Mouse (Mus musculus): ENCODE measurements around the gene Vsnl1. TPM values are rescaled to one million over a fixed set of nuclear protein-coding genes. Genes with fewer than 3 reads are reported as not detected.

The Vsnl1 gene
- polyA plus RNA-seq, 1 experiment from 2014 or later = 3.9 TPM

DNA sequence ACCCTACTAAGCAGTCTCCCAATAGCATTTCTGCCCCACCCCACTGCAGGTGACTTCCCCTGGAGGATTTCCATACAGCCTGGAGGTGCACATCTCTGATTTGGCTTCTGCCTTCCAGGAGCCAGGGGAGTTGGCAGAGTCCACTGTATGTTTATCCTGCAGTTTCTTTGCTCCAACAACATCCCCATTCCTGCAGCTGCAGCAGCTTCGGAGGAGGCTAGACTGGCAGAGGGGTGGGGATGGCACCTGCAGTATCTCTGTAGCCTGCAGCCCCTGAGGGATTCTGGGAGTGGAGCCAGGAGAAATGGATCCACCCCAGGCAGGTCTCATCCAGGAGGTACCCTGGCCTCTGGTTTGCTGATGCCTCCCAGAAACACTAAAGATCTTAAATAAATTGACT is 2.7 kb downstream of the Vsnl1 start:
- WGBS = 32% methylated on average over 1 of the region's 1 CpGs
- no peak for ATAC-seq (ENCODE audit: insufficient number of reproducible peaks, low FRiP score, low TSS enrichment, low read depth)

DNA sequence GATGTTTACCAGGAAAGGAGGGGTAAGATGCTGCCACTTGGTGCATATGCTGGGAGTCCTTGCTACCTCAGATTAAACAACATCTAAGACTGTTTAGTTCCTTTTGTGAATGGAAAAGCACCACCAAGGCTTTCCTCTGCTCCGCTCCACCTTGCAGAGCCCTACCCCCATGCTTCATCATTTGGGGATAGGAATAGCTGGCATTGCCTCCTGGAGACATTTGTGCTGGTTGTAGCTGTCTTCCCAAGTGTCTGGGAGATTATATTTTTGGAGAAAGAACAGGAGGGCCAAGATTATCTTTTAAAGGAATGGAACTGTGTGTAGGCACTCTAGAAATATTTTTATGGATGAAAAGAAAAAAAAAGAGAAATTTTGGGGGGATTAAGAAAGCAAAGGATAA is 3.3 kb downstream of the Vsnl1 start:
- peaks cover 17% of the 10 kb centered on the region for H3K4me1 ChIP-seq
- 95% methylated on average over 1 of the region's 1 CpGs for WGBS

More for the DNA sequence above, 2.7 kb downstream of the Vsnl1 start:
- Histone ChIP-seq H3K27me3 (peaks cover 12% of the 10 kb centered on the region), H3K4me2 (replicated peaks) (no peak overlapping the region), H3K4me1 (peaks cover 17% of the 10 kb centered on the region), H3K4me3 (replicated peaks) (no peak overlapping the region), H3K9ac (no peak overlapping the region), H3K9me3 (replicated peaks) (no peaks in the 10 kb centered on the region), H3K27ac (replicated peaks) (no peak overlapping the region), H3K36me3 (no peaks in the 10 kb centered on the region)

DNA sequence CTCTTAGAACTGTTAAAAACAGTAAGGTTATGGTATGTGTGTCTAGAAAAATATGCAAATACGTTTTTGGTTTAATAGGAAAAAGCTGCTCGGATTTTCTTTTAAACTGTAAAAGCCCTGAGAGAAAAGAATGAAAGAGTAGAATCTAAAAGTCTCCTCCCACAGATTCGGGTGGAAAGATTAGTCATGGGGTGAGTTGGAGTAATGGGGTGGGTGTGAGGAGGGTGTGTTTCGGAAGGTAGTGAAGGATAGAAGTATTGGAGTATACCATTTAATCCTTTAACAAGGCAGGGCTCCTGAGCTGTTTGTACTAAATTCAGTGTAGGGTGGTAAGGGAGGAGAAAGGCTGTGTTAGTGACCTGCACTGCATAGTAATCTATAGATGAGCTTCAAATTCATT is 9.0 kb downstream of the Vsnl1 start:
- no peak for ATAC-seq (ENCODE audit: insufficient number of reproducible peaks, low FRiP score, low TSS enrichment, low read depth)
- 29% methylated on average over 4 of the region's 4 CpGs for WGBS
- Histone ChIP-seq H3K27me3 (no peaks in the 10 kb centered on the region), H3K36me3 (no peaks in the 10 kb centered on the region), H3K9me3 (replicated peaks) (no peaks in the 10 kb centered on the region), H3K27ac (replicated peaks) (no peak overlapping the region), H3K9ac (no peak overlapping the region), H3K4me2 (replicated peaks) (no peak overlapping the region), H3K4me1 (no peaks in the 10 kb centered on the region), H3K4me3 (replicated peaks) (no peak overlapping the region)

More for the DNA sequence above, 3.3 kb downstream of the Vsnl1 start:
- Histone ChIP-seq H3K9ac (no peak overlapping the region), H3K27me3 (peaks cover 9% of the 10 kb centered on the region), H3K9me3 (replicated peaks) (no peaks in the 10 kb centered on the region), H3K27ac (replicated peaks) (no peak overlapping the region), H3K36me3 (no peaks in the 10 kb centered on the region), H3K4me2 (replicated peaks) (no peak overlapping the region), H3K4me3 (replicated peaks) (no peak overlapping the region)
- no peak for ATAC-seq (ENCODE audit: insufficient number of reproducible peaks, low FRiP score, low TSS enrichment, low read depth)

DNA sequence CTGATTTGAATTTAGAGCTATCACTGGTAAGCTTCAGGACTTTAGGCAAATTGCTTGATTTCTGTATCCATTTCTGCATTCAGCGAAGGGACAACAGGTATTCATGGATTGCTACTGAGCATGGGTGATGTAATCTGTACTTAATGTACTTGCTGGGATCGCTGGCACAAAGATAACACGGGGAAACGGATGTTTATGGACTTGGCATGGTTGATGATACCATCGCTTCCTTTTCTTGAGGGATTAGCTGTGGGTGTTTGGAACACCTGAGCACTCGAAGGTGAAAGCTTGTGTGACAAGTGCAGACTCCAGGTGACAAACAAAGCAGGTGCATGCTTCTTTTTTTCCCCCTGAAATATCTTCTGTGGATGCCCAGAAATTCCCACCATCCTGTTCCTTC is 18.3 kb downstream of the Vsnl1 start:
- Histone ChIP-seq H3K9ac (no peak overlapping the region), H3K4me2 (replicated peaks) (no peak overlapping the region), H3K4me1 (no peaks in the 10 kb centered on the region), H3K27me3 (no peaks in the 10 kb centered on the region), H3K9me3 (replicated peaks) (no peaks in the 10 kb centered on the region), H3K36me3 (no peaks in the 10 kb centered on the region), H3K4me3 (replicated peaks) (no peak overlapping the region), H3K27ac (replicated peaks) (no peak overlapping the region)
- 78% methylated on average over 6 of the region's 6 CpGs for WGBS
- ATAC-seq (ENCODE audit: insufficient number of reproducible peaks, low FRiP score, low TSS enrichment, low read depth) = no peak

DNA sequence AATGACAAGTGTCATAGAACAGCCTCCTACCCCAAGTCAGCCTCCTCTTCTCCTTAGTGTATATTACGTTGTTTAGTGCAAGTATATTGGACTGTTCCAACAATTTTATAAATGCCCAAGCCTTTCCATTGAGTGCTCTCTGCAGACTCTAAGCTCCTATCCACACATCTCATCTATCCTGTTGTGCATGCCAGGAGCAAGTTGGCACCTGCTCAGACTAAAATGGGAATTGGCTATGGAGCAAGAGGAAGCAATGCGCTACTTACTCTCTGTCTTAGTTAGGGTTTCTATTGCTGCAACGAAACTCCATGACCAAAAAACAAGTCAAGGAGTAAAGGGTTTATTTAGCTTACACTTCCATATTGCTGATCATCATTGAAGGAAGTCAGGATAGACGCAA is 28.7 kb downstream of the Vsnl1 start:
- Histone ChIP-seq H3K9ac (no peak overlapping the region), H3K36me3 (no peaks in the 10 kb centered on the region), H3K4me3 (replicated peaks) (no peak overlapping the region), H3K27ac (replicated peaks) (no peak overlapping the region), H3K4me2 (replicated peaks) (no peak overlapping the region), H3K9me3 (replicated peaks) (no peaks in the 10 kb centered on the region), H3K4me1 (no peaks in the 10 kb centered on the region), H3K27me3 (no peaks in the 10 kb centered on the region)
- 85% methylated on average over 4 of the region's 4 CpGs for WGBS
- no peak for ATAC-seq (ENCODE audit: insufficient number of reproducible peaks, low FRiP score, low TSS enrichment, low read depth)

DNA sequence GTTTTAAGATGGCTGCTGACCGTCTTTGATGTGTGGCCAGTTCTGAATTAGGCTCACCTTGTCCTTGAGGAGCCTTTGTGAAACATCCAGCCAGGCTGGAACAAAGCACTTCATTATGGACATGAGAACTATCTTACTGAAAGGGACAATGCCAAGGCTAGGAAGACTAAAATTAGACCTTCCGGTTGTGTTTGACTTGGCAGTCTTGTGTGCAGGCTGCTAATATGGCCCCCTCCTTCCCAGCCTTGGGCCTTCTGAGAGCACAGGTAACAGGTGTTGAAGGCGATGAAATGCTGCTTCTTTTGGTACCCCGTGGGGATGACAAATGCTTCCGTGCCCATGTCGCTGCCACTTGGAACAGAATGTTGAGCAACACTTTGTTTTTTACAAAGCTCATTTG is 37.6 kb downstream of the Vsnl1 start:
- Histone ChIP-seq H3K4me1 (0 out of 2 replicates have a peak, but pooled peaks cover 3% of the 10 kb centered on the region), H3K4me2 (replicated peaks) (no peak overlapping the region), H3K9me3 (replicated peaks) (no peaks in the 10 kb centered on the region), H3K4me3 (replicated peaks) (no peak overlapping the region), H3K27me3 (no peaks in the 10 kb centered on the region), H3K27ac (replicated peaks) (no peak overlapping the region), H3K9ac (no peak overlapping the region), H3K36me3 (no peaks in the 10 kb centered on the region)
- no peak for ATAC-seq (ENCODE audit: insufficient number of reproducible peaks, low FRiP score, low TSS enrichment, low read depth)
- WGBS = 85% methylated on average over 6 of the region's 6 CpGs

DNA sequence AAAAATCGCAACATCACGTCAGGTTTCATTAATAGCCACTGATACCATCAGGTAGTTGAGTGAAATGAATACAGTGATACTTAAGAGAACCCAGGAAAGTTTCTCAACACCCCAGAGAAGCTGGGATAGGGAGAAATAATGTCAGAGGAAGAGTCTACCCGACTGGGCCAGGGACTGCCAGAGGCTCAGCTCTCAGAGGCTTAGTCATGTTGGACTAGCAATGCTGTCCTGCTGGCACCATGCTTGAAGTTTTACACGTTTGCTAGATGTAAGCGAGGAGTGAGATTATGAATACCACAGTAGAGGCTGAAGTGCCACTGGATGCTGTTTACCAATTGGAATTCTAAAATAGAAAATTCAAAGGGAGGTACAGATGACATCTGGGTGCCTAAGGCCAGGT is 39.4 kb downstream of the Vsnl1 start:
- H3K27ac ChIP-seq (replicated peaks) = no peak overlapping the region
- H3K9ac ChIP-seq = no peak overlapping the region
- no peak overlapping the region for H3K4me2 ChIP-seq (replicated peaks)
- H3K9me3 ChIP-seq (replicated peaks) = no peaks in the 10 kb centered on the region
- WGBS = 76% methylated on average over 5 of the region's 5 CpGs
- H3K4me3 ChIP-seq (replicated peaks) = no peak overlapping the region
- peaks cover 7% of the 10 kb centered on the region for H3K4me1 ChIP-seq
- H3K36me3 ChIP-seq = no peaks in the 10 kb centered on the region
- H3K27me3 ChIP-seq = no peaks in the 10 kb centered on the region
- ATAC-seq (ENCODE audit: insufficient number of reproducible peaks, low FRiP score, low TSS enrichment, low read depth) = no peak

DNA sequence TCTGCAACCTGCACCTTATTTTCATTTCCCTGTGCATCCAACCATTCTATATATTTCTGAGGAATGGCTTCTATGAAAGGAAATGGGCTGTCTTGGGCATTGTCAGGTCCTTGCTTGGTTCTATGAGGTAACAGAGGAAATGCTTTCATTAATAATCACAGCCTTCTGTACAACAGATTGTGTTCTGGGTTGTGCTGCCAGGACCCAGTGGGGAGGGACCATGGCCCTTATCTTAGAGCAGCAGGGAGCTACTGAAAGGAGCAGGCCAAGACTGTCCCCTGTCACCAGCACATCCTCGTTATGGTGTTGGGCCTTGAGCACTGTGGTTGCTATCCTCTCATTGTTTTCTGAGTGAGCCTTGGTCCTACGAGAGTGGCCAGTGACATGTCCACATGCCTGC is 40.9 kb downstream of the Vsnl1 start:
- no peak overlapping the region for H3K4me2 ChIP-seq (replicated peaks)
- H3K27ac ChIP-seq (replicated peaks) = no peak overlapping the region
- no peak for ATAC-seq (ENCODE audit: insufficient number of reproducible peaks, low FRiP score, low TSS enrichment, low read depth)
- no peak overlapping the region for H3K9ac ChIP-seq
- H3K4me3 ChIP-seq (replicated peaks) = no peak overlapping the region
- no peaks in the 10 kb centered on the region for H3K36me3 ChIP-seq
- H3K9me3 ChIP-seq (replicated peaks) = no peaks in the 10 kb centered on the region
- H3K4me1 ChIP-seq = peaks cover 20% of the 10 kb centered on the region
- H3K27me3 ChIP-seq = no peaks in the 10 kb centered on the region
- 84% methylated on average over 2 of the region's 2 CpGs for WGBS

DNA sequence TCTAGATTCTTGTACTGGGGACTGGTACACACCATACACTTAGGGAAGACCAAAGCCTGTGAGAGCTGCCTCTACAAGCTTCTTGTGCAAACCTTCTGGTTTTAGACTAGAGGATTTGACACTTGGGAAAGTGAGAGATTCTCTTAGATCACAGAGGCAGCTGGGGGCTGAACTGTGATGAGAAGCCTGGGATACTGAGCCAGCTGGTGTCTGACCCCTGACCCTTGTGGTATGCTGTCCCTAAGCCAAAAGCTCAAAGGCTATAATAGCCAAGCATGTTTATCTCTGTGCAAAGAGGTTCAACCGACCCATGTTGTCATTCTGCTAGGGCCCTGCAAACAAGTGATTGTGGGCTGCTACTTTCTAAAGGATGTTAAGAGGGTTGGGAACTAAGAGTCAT is 43.9 kb downstream of the Vsnl1 start:
- no peak overlapping the region for H3K27ac ChIP-seq (replicated peaks)
- no peaks in the 10 kb centered on the region for H3K9me3 ChIP-seq (replicated peaks)
- H3K9ac ChIP-seq = no peak overlapping the region
- no peaks in the 10 kb centered on the region for H3K36me3 ChIP-seq
- no peak for ATAC-seq (ENCODE audit: insufficient number of reproducible peaks, low FRiP score, low TSS enrichment, low read depth)
- no peaks in the 10 kb centered on the region for H3K27me3 ChIP-seq
- H3K4me3 ChIP-seq (replicated peaks) = no peak overlapping the region
- 33% methylated on average over 1 of the region's 1 CpGs for WGBS
- no peak overlapping the region for H3K4me2 ChIP-seq (replicated peaks)
- peaks cover 20% of the 10 kb centered on the region for H3K4me1 ChIP-seq

DNA sequence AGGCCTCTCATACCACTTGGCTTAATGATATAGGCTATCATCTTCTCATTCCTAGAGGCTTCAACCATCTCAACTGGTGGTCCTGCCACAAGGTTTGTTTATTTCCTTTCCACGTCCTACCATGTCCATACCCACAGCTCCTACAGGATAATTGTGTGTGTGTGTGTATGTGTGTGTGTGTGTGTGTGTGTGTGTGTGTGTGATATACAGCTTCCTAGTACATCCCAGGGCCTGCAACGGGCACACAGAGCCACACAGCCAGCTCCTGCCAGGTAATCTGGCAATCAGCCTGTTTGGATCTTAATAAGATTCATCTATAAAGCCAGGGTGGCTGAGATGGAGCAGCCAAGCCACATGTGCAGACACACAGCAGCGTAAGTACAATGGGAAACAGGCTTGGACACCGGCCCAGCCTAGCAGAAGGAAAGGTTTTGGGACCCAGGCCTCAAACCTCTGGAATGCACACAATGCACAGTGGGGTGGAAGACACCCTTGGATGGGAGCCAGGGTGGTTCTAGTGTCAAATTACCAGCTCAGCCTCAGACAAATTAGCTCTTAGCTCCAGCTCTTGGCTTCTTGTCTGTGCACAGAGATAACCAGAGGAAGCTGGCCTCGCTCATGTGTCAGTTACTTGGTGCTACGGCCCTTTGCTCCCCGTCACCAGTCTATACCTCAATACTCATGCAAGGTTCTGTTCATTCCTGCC is 45.0 kb downstream of the Vsnl1 start:
- Histone ChIP-seq H3K4me3 (replicated peaks) (no peak overlapping the region), H3K9me3 (replicated peaks) (no peaks in the 10 kb centered on the region), H3K27me3 (no peaks in the 10 kb centered on the region), H3K36me3 (no peaks in the 10 kb centered on the region), H3K9ac (no peak overlapping the region), H3K4me1 (peaks cover 20% of the 10 kb centered on the region), H3K4me2 (replicated peaks) (0 out of 2 replicates have a peak overlapping the region, but pooled peaks have one; percentile 2), H3K27ac (replicated peaks) (peak overlapping the region; percentile 66)
- ATAC-seq (ENCODE audit: insufficient number of reproducible peaks, low FRiP score, low TSS enrichment, low read depth) = peak; percentile 87
- 17% methylated on average over 7 of the region's 7 CpGs for WGBS

DNA sequence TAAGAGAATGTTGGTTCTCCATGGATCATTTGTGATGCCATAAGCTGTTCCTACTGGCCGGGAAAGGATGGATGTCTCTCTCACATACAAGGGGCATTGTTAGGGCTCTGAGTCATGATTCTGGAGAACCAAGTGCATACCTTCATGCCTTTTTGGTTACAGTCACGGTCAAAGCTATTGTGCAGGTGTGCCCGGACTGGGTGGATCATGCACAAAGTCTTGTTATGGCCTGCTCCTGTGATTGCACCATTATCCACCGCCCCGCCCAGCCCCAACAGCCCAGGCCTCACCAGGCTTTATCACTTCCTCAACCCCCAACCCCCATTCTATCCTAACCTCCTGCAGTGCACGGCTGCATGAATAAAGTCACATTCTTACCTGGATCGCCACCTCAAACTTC is 47.3 kb downstream of the Vsnl1 start:
- H3K4me3 ChIP-seq (replicated peaks) = no peak overlapping the region
- WGBS = 72% methylated on average over 7 of the region's 7 CpGs
- H3K4me2 ChIP-seq (replicated peaks) = no peak overlapping the region
- H3K9me3 ChIP-seq (replicated peaks) = no peaks in the 10 kb centered on the region
- H3K27ac ChIP-seq (replicated peaks) = no peak overlapping the region
- no peaks in the 10 kb centered on the region for H3K36me3 ChIP-seq
- ATAC-seq (ENCODE audit: insufficient number of reproducible peaks, low FRiP score, low TSS enrichment, low read depth) = no peak
- no peak overlapping the region for H3K9ac ChIP-seq
- H3K4me1 ChIP-seq = peaks cover 20% of the 10 kb centered on the region
- H3K27me3 ChIP-seq = no peaks in the 10 kb centered on the region

DNA sequence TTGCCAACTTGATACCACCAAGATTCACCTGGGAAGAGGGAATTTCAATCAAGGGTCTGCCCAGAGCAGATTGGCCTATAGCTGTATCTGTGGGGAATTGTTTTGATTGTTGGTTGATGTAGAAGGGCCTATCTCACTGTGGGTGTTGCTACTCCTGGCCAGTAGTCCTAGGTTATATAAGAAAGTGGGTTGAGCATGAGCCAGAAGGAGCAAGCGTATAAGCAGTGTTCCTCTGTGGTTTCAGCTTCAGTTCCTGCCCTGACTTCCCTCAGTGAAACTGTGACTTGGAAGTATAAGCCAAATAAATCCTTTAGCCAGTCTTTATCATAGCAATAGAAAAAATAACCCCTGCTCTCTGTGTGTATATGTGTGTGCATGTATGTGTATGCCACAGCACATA is 51.7 kb downstream of the Vsnl1 start:
- no peaks in the 10 kb centered on the region for H3K9me3 ChIP-seq (replicated peaks)
- no peaks in the 10 kb centered on the region for H3K36me3 ChIP-seq
- no peak overlapping the region for H3K27ac ChIP-seq (replicated peaks)
- no peaks in the 10 kb centered on the region for H3K4me1 ChIP-seq
- no peak for ATAC-seq (ENCODE audit: insufficient number of reproducible peaks, low FRiP score, low TSS enrichment, low read depth)
- H3K4me3 ChIP-seq (replicated peaks) = no peak overlapping the region
- no peak overlapping the region for H3K9ac ChIP-seq
- WGBS = 85% methylated on average over 1 of the region's 1 CpGs
- no peaks in the 10 kb centered on the region for H3K27me3 ChIP-seq
- no peak overlapping the region for H3K4me2 ChIP-seq (replicated peaks)
